Mouse (Mus musculus) testis, adult 2 months (tissue): ENCODE results near the gene Coq5. TPM values are rescaled to one million over a fixed set of nuclear protein-coding genes. Genes with fewer than 3 reads are reported as not detected.

Source experiments
- H3K27ac ChIP-seq: fragments of 200-500 bp; 2 replicates; pipeline ENCODE4 v1.5.1; 2012; ENCODE audit warnings: low read depth, low read length; ENCODE audit not compliant: control insufficient read depth, insufficient read depth
- H3K27me3 ChIP-seq: fragments of 200-500 bp; 2 replicates; pipeline ENCODE4 v1.6.1; 2012; ENCODE audit warnings: mild to moderate bottlenecking, low read length, moderate library complexity; ENCODE audit not compliant: control insufficient read depth, insufficient read depth
- H3K36me3 ChIP-seq: fragments of 200-500 bp; 2 replicates; pipeline ENCODE4 v1.6.1; 2012; ENCODE audit warnings: mild to moderate bottlenecking, low read length; ENCODE audit not compliant: control insufficient read depth, insufficient read depth
- H3K4me1 ChIP-seq: fragments of 200-500 bp; 2 replicates; pipeline ENCODE4 v1.6.1; 2012; ENCODE audit warnings: low read length; ENCODE audit not compliant: control insufficient read depth, insufficient read depth
- H3K4me3 ChIP-seq: fragments of 200-500 bp; 2 replicates; pipeline ENCODE4 v1.5.1; 2012; ENCODE audit warnings: low read depth, mild to moderate bottlenecking, low read length, moderate library complexity, mixed read lengths; ENCODE audit not compliant: control insufficient read depth
- CTCF ChIP-seq: fragments of 200-500 bp; IDR thresholded peaks from 2 replicates; pipeline ENCODE4 v1.5.1; 2012; ENCODE audit warnings: low read depth, mild to moderate bottlenecking, inconsistent platforms, low read length, moderate library complexity; ENCODE audit not compliant: control insufficient read depth, insufficient read depth, insufficient replicate concordance
- POLR2A ChIP-seq: fragments of 200-500 bp; IDR thresholded peaks from 2 replicates; pipeline ENCODE4 v1.6.1; 2012; ENCODE audit warnings: low read depth, mild to moderate bottlenecking, inconsistent platforms, low read length, moderate library complexity; ENCODE audit not compliant: control insufficient read depth
- polyA plus RNA-seq: library from polyadenylated mRNA; depleted of rRNA; stranded (reverse); fragments of >200 nt; gene quantifications from 2 replicates; pipeline ENCODE4 v1.2.3, GENCODE M21; 2012; rRNA removed

Coq5 gene
- polyA plus RNA-seq, 1 experiment: 12.2 TPM

DNA sequence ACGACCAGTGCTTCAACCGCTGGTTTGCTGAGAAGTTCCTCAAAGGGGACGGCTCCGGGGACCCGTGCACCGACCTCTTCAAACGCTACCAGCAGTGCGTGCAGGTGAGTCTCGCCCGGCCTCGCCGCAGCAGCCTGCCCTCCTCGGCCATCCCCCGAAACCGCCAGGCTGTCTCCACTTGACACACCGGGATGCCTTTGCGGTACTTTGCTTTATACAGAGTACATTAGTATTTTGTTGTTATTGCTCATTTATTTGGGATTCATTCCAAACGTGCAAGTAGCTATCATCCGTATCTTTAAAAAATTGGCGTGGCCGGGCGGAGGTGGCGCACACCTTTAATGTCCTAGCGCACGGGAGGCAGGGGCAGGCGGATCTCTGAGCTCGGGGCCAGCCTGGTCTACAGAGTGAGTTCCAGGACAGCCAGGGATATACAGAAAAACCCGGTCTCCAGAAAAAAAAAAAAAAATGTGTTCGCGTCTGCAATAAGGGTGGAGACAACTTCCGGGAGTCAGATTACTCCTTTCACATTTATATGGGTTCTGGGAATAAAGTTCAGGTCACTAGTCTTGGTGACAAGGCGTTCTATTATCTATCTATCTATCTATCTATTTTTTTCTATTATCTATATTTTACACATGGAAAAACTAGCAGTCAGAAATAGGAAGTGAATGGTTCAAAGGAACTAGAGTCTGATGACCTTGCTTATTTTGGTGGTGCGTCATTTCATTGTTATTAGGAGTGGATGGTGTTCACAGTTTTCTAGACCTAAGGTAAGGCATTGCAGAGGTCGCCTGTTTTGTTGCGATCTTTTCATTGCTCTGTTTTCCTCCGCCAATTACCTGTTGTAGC is 62.1 kb downstream of the Coq5 start:
- TF ChIP-seq POLR2A: no peak
- no peak for TF ChIP-seq CTCF
- H3K4me1 ChIP-seq: peaks cover 2% of the 10 kb centered on the region
- H3K27me3 ChIP-seq: no peaks in the 10 kb centered on the region
- H3K27ac ChIP-seq: peak overlapping the region; percentile 78
- peaks cover 2% of the 10 kb centered on the region; the same call in 1 of the 2 replicates for H3K36me3 ChIP-seq
- peak overlapping the region; percentile 100 for H3K4me3 ChIP-seq

Other genes starting within 250 kb of the Coq5 start
- not detected in 2 replicates for gene Gm10401, start 181.4 kb upstream of the Coq5 start, polyA plus RNA-seq
- gene Acads, start 160.3 kb upstream of the Coq5 start, polyA plus RNA-seq: 11.2 and 12.1 TPM in 2 replicates
- 15.7 and 21.1 TPM in 2 replicates for gene Unc119b, start 144.7 kb upstream of the Coq5 start, polyA plus RNA-seq
- 85.1 and 115 TPM in 2 replicates for gene Mlec, start 121.5 kb upstream of the Coq5 start, polyA plus RNA-seq
- gene Cabp1, start 85.3 kb upstream of the Coq5 start, polyA plus RNA-seq: 7.2 and 9.1 TPM in 2 replicates
- gene Pop5, start 43.8 kb upstream of the Coq5 start, polyA plus RNA-seq: 15.5 and 16.2 TPM in 2 replicates
- gene Rnf10, start 6.8 kb upstream of the Coq5 start, polyA plus RNA-seq: 240 and 247 TPM in 2 replicates
- gene Dynll1, start 21.3 kb downstream of the Coq5 start, polyA plus RNA-seq: 559 and 571 TPM in 2 replicates
- 43.9 and 45.5 TPM in 2 replicates for gene Srsf9, start 47.5 kb downstream of the Coq5 start, polyA plus RNA-seq
- 11.6 and 16.0 TPM in 2 replicates for gene Gatc, start 61.5 kb downstream of the Coq5 start, polyA plus RNA-seq
- 7.6 and 8.0 TPM in 2 replicates for gene Triap1, start 61.6 kb downstream of the Coq5 start, polyA plus RNA-seq
- 619 and 765 TPM in 2 replicates for gene Cox6a1, start 69.3 kb downstream of the Coq5 start, polyA plus RNA-seq
- gene Msi1, start 149.9 kb downstream of the Coq5 start, polyA plus RNA-seq: 61.9 and 63.9 TPM in 2 replicates
- 0.64 and 0.87 TPM in 2 replicates for gene Pla2g1b, start 186.6 kb downstream of the Coq5 start, polyA plus RNA-seq
- gene Sirt4, start 205.1 kb downstream of the Coq5 start, polyA plus RNA-seq: 34.6 and 38.4 TPM in 2 replicates
- gene Pxn, start 227.0 kb downstream of the Coq5 start, polyA plus RNA-seq: 81.6 and 82.6 TPM in 2 replicates